Mouse (Mus musculus): Measurements from ENCODE around the gene Lbx2. TPM values are rescaled to one million over a fixed set of nuclear protein-coding genes. Genes with fewer than 3 reads are reported as not detected.

The Lbx2 gene
- polyA plus RNA-seq, 1 experiment from 2014 or later, result not detected

DNA sequence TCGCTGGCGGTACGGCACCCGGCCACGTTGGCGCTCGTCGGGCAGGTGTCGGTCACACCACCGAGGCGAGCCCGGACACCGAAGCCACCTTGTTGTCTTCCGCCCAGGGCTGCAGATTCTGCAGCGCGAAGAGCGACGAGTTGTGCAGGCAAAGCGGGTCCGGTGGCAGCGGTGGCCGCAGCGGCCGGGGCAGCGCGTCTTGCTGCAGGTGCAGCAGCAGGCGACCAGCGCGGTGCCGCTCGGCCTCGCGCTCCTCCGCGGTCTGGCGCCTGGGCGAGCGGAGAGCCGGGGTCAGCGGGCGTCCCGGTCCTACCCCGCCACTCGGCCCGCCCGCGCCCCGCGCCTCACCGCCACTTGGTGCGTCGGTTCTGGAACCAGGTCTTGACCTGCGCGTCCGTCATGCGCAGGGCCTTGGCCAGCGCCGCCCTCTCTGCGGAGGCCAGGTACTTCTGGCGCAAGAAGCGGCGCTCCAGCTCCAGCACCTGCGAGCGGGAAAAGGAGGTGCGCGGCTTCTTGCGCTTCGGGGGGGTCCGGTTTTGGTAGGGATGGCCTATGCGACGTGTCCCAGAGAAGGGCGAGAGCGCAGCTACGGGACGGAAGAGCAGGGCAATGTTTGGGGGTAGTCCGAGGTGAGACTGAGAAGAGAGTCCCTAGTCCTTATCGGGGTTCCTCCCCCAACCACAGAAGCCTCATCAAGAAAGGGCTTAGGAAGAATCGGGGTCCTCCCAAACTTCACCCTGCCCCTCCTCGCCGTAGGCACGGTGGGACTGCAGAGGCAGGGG is 17.3 kb upstream of the Lbx2 start:
- Histone ChIP-seq H3K27ac (ENCODE audit: low read depth, low read length) (no peak overlapping the region), H3K9ac (ENCODE audit: low read depth, low read length) (no peak overlapping the region), H3K4me3 (ENCODE audit: low read length) (peak overlapping the region; percentile 18; the same call in 1 of the 2 replicates), H3K27me3 (replicated peaks; ENCODE audit: control insufficient read depth, insufficient read depth, low read length) (peaks cover 71% of the 10 kb centered on the region), H3K9me3 (ENCODE audit: control insufficient read depth, low read length) (no peaks in the 10 kb centered on the region), H3K36me3 (ENCODE audit: control insufficient read depth, insufficient read depth, low read length) (no peaks in the 10 kb centered on the region), H3K4me2 (ENCODE audit: low read length) (peak overlapping the region; percentile 27), H3K4me1 (ENCODE audit: control insufficient read depth, insufficient read depth, low read depth, low read length) (peaks cover 7% of the 10 kb centered on the region; the same call in 1 of the 2 replicates)
- no peak for ATAC-seq
- WGBS, result under 1% methylated on average over 48 of the region's 81 CpGs

DNA sequence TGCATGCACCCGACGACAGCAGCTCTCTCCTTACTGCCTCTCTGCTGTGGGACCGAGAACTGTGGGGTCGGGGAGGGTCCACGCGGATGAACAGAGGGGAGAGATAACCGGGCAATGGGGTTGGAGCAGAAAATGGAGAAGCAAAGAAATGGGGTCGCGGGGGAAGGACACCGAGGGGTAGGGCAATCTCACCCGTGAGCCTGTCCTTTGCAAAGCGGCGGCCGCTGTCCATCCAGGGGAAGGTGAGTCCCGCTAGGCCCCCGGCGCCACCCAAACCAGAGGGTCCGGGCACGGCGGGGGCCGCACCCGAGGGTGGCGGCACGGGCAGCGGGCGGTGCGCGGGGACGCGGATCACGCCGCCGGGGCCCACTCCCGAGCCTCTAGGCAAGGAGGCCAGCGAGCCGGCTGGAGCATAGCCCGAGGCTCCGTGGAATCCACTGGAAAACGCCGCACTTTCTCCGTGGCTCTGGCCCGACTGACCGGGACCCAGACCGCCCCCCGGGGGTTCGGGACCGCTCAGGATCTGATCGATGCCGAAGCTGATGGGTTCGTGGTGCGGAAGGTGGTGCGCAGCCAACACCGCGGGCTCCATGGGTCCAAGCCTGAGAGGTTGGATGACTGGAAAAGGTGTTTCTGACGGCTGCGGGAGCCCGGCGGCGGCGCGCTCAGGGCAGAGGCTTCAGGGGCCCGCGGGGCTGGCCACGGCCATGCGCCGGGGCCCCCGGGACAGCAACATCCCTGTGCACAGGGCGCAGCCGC is 16.5 kb upstream of the Lbx2 start:
- no peak overlapping the region for H3K27ac ChIP-seq (ENCODE audit: low read depth, low read length)
- peak overlapping the region; percentile 17; the same call in 1 of the 2 replicates for H3K4me3 ChIP-seq (ENCODE audit: low read length)
- WGBS, result under 1% methylated on average over 69 of the region's 69 CpGs
- no peak for ATAC-seq
- H3K4me1 ChIP-seq (ENCODE audit: control insufficient read depth, insufficient read depth, low read depth, low read length), result peaks cover 7% of the 10 kb centered on the region; the same call in 1 of the 2 replicates
- H3K9me3 ChIP-seq (ENCODE audit: control insufficient read depth, low read length), result no peaks in the 10 kb centered on the region
- peaks cover 76% of the 10 kb centered on the region for H3K27me3 ChIP-seq (replicated peaks; ENCODE audit: control insufficient read depth, insufficient read depth, low read length)
- no peak overlapping the region; the same call in 1 of the 2 replicates for H3K4me2 ChIP-seq (ENCODE audit: low read length)
- no peaks in the 10 kb centered on the region for H3K36me3 ChIP-seq (ENCODE audit: control insufficient read depth, insufficient read depth, low read length)
- H3K9ac ChIP-seq (ENCODE audit: low read depth, low read length), result no peak overlapping the region

DNA sequence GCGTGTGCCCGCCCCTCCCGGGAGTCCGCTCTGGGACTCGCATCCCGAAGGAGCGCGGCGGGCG is 16.1 kb upstream of the Lbx2 start, which contains the start of gene Tlx2:
Gene Tlx2 (minus strand): TSS at position 47 of the 64 bp plus-strand sequence.
- ATAC-seq, result no peak
- Histone ChIP-seq H3K27ac (ENCODE audit: low read depth, low read length) (no peak within 1 kb of the TSS), H3K9me3 (ENCODE audit: control insufficient read depth, low read length) (no peaks in the 10 kb centered on the region)

DNA sequence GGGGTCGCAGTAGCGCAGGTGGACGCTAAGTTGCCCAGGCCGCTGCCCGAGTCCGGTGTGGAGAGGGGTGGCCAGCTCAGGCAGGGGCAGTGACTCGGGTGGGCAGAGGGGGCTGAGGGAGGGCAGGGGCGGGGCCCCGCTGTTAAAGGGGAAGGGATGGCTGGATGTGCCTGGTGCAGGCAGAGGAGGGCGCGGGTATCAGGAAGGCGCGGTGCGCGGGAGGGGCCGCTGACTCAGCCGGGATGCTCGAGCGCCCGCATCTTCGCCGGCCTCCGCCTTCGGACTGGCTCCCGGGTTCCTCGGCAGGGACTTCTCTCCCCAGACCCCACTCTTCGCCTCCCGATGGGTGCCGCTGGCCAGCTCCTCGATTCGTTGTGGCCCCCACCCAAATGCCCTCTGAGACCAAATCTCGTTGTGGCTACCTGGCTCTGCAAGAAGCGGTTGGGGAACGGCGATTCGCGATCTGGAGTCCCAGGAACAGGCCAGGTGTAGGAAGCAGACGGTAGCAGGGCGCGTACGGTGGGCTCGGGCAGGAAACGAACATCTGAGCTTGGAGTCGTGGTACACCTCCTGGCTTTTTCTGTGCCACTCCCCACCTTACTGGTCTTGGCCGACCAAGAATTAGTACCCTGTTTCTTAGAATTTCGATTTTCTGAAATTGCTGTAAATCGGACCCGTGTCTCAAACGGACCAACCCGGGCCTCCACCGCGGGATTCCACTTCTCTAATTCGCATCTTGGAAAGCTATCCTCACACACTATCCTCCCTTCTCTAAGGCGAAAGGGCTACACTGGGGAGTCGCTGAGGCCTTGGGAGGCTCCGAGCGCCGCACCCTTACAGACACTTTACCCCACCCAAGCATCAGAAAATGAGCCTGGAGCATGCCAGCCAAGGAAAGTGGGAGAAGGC is 15.6 kb upstream of the Lbx2 start:
- H3K27ac ChIP-seq (ENCODE audit: low read depth, low read length), result no peak overlapping the region
- WGBS, result 1% methylated on average over 50 of the region's 58 CpGs
- H3K4me3 ChIP-seq (ENCODE audit: low read length), result peak overlapping the region; percentile 17; the same call in 1 of the 2 replicates
- peaks cover 75% of the 10 kb centered on the region for H3K27me3 ChIP-seq (replicated peaks; ENCODE audit: control insufficient read depth, insufficient read depth, low read length)
- no peaks in the 10 kb centered on the region for H3K9me3 ChIP-seq (ENCODE audit: control insufficient read depth, low read length)
- no peak overlapping the region for H3K9ac ChIP-seq (ENCODE audit: low read depth, low read length)
- no peaks in the 10 kb centered on the region for H3K36me3 ChIP-seq (ENCODE audit: control insufficient read depth, insufficient read depth, low read length)
- no peak for ATAC-seq
- peaks cover 7% of the 10 kb centered on the region; the same call in 1 of the 2 replicates for H3K4me1 ChIP-seq (ENCODE audit: control insufficient read depth, insufficient read depth, low read depth, low read length)
- H3K4me2 ChIP-seq (ENCODE audit: low read length), result no peak overlapping the region; the same call in 1 of the 2 replicates

More for the DNA sequence above, 16.1 kb upstream of the Lbx2 start, which contains the start of gene Tlx2:
- Histone ChIP-seq H3K4me3 (ENCODE audit: low read length) (peak within 1 kb of the TSS; percentile 17; the same call in 1 of the 2 replicates), H3K4me2 (ENCODE audit: low read length) (no peak within 1 kb of the TSS; the same call in 1 of the 2 replicates), H3K27me3 (replicated peaks; ENCODE audit: control insufficient read depth, insufficient read depth, low read length) (peaks cover 75% of the 10 kb centered on the region), H3K4me1 (ENCODE audit: control insufficient read depth, insufficient read depth, low read depth, low read length) (peaks cover 7% of the 10 kb centered on the region; the same call in 1 of the 2 replicates), H3K36me3 (ENCODE audit: control insufficient read depth, insufficient read depth, low read length) (no peaks in the 10 kb centered on the region), H3K9ac (ENCODE audit: low read depth, low read length) (no peak within 1 kb of the TSS)
- 0% methylated on average over 10 of the region's 10 CpGs for WGBS

DNA sequence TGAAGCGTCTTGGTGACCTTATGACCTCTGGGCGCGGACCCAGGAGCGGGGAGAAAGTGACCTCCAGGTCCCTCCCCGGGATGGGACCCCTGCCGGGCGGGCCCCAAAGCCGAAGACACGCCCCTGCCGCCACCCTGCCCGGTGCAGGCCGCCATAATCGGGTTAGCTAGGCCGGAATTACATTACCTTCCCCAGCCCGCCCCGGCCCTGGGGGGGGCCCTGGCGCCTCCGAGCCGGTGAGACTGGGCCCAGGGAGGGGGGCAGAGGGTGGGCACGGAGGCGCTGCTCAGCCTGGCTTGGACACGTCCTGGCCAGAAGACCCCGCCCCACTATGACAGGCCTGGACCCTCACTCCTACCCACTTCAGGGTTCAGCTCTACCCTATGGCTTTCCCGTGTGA is 14.9 kb upstream of the Lbx2 start:
- WGBS, result 1% methylated on average over 19 of the region's 24 CpGs
- Histone ChIP-seq H3K9me3 (ENCODE audit: control insufficient read depth, low read length) (no peaks in the 10 kb centered on the region), H3K4me2 (ENCODE audit: low read length) (no peak overlapping the region), H3K4me1 (ENCODE audit: control insufficient read depth, insufficient read depth, low read depth, low read length) (peaks cover 7% of the 10 kb centered on the region; the same call in 1 of the 2 replicates), H3K9ac (ENCODE audit: low read depth, low read length) (no peak overlapping the region), H3K27me3 (replicated peaks; ENCODE audit: control insufficient read depth, insufficient read depth, low read length) (peaks cover 74% of the 10 kb centered on the region), H3K36me3 (ENCODE audit: control insufficient read depth, insufficient read depth, low read length) (no peaks in the 10 kb centered on the region), H3K27ac (ENCODE audit: low read depth, low read length) (no peak overlapping the region), H3K4me3 (ENCODE audit: low read length) (no peak overlapping the region)
- peak; percentile 41; the same call in 1 of the 2 replicates for ATAC-seq

DNA sequence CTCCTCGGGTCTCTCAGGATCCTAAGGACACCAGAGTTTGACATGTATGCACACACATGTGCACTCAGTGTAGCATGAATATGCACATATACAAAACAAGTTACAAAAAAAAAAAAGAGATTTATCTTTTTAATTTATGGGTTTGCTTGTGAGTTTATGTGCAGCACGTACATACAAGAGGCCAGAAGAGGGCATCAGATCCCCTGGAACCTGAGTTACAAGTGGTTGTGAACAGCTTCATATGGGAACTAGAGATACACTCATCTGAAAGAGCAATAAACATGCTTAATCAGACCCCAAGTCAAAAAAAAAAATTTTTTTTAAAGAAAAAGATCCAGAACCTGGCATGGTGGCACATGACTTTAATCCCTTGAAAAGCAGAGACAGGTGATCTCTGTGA is 11.2 kb upstream of the Lbx2 start:
- WGBS, result 16% methylated on average over 2 of the region's 2 CpGs
- no peak overlapping the region for H3K4me3 ChIP-seq (ENCODE audit: low read length)
- no peak overlapping the region for H3K4me2 ChIP-seq (ENCODE audit: low read length)
- H3K27ac ChIP-seq (ENCODE audit: low read depth, low read length), result no peak overlapping the region
- peaks cover 47% of the 10 kb centered on the region for H3K27me3 ChIP-seq (replicated peaks; ENCODE audit: control insufficient read depth, insufficient read depth, low read length)
- H3K9ac ChIP-seq (ENCODE audit: low read depth, low read length), result no peak overlapping the region
- ATAC-seq, result no peak
- H3K9me3 ChIP-seq (ENCODE audit: control insufficient read depth, low read length), result no peaks in the 10 kb centered on the region
- peaks cover 15% of the 10 kb centered on the region for H3K4me1 ChIP-seq (ENCODE audit: control insufficient read depth, insufficient read depth, low read depth, low read length)
- H3K36me3 ChIP-seq (ENCODE audit: control insufficient read depth, insufficient read depth, low read length), result no peaks in the 10 kb centered on the region

DNA sequence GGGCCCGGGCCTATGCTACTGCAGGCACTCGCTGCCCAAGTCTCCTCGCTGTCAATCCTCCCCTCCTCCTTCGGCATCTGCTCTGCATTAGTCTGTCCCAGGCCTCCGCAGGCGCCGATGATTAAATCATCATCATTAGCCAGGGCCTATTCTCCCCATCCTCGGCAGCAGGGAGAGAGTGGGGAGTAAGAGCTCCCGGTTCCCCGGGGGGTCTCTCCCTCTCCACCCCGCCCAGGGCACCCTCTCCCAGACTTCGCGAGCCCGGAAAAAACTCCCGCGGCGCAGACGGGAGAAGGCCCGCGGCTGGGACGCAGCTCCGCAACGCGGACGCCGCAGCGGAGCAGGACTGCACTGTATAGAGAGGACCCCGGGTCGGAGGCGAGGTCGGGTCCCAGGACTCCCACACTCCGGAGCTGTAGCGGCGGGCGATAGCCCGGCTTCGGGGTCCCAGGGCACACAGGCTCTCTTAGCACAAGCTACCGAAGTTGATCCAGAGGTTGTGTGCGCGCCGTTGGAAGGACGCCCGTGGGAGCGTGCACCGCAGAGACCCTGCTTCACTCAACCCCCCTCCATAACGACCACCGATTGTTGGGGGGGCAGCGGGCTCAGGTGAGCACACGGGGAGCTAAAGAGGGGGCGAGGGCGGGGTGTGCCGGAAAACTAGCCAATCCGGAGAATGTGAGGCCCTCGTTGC is 8.4 kb upstream of the Lbx2 start, which contains the start of gene Pcgf1:
Gene Pcgf1 (plus strand): TSS at position 240 of the 694 bp plus-strand sequence.
- Histone ChIP-seq H3K4me1 (ENCODE audit: control insufficient read depth, insufficient read depth, low read depth, low read length) (peaks cover 11% of the 10 kb centered on the region), H3K4me3 (ENCODE audit: low read length) (peak within 1 kb of the TSS; percentile 88), H3K9ac (ENCODE audit: low read depth, low read length) (peak within 1 kb of the TSS; percentile 87), H3K4me2 (ENCODE audit: low read length) (peak within 1 kb of the TSS; percentile 97), H3K27ac (ENCODE audit: low read depth, low read length) (peak within 1 kb of the TSS; percentile 92), H3K9me3 (ENCODE audit: control insufficient read depth, low read length) (no peaks in the 10 kb centered on the region), H3K36me3 (ENCODE audit: control insufficient read depth, insufficient read depth, low read length) (peaks cover 6% of the 10 kb centered on the region; the same call in 1 of the 2 replicates), H3K27me3 (replicated peaks; ENCODE audit: control insufficient read depth, insufficient read depth, low read length) (peaks cover 35% of the 10 kb centered on the region)
- under 1% methylated on average over 53 of the region's 54 CpGs for WGBS
- ATAC-seq, result peak; percentile 83

DNA sequence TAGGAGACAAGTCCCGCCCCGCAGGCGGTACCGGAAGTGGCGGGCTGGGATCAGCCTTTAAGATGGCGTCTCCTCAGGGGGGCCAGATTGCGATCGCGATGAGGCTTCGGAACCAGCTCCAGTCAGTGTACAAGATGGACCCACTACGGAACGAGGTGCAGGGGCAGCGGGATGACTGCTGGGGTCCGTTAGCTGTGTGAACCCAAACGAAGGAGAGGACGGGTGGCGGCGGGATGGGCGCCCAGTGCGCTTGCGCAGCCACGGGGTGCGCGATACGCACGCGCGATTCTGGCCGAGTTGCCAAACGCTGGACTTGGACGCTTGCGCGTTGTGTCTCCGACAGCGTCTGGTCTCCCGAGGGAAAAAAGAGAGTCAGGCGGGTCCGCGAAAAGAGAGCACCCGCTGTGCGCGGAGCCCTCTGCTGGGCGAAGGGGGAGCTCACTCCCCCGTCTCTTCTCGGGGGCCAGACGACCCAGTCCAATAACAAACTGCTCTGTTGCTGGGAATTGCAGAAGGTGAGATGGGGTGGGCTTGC is 7.8 kb upstream of the Lbx2 start:
- Histone ChIP-seq H3K9me3 (ENCODE audit: control insufficient read depth, low read length) (no peaks in the 10 kb centered on the region), H3K4me1 (ENCODE audit: control insufficient read depth, insufficient read depth, low read depth, low read length) (peaks cover 11% of the 10 kb centered on the region), H3K27me3 (replicated peaks; ENCODE audit: control insufficient read depth, insufficient read depth, low read length) (peaks cover 40% of the 10 kb centered on the region), H3K4me3 (ENCODE audit: low read length) (peak overlapping the region; percentile 88), H3K27ac (ENCODE audit: low read depth, low read length) (peak overlapping the region; percentile 92), H3K9ac (ENCODE audit: low read depth, low read length) (peak overlapping the region; percentile 87), H3K36me3 (ENCODE audit: control insufficient read depth, insufficient read depth, low read length) (peaks cover 6% of the 10 kb centered on the region; the same call in 1 of the 2 replicates), H3K4me2 (ENCODE audit: low read length) (peak overlapping the region; percentile 97)
- under 1% methylated on average over 46 of the region's 46 CpGs for WGBS
- ATAC-seq, result peak; percentile 95
